Mouse (Mus musculus) bone marrow, adult 2 months (tissue): ENCODE data around the gene Krt7.

Source experiments
- CTCF ChIP-seq: fragments of 200-500 bp; IDR thresholded peaks from 2 replicates; pipeline ENCODE4 v1.5.1; 2011; ENCODE audit warnings: low read length, control low read depth; ENCODE audit not compliant: control insufficient read depth, insufficient read depth
- POLR2A ChIP-seq: fragments of 200-500 bp; IDR thresholded peaks from 2 replicates; pipeline ENCODE4 v1.6.1; 2011; ENCODE audit warnings: low read depth, mild to moderate bottlenecking, control low read depth, low read length, borderline replicate concordance; ENCODE audit not compliant: control insufficient read depth

GRCm38 (mm10) chr15:101368015-101368414 lies 42.8 kb upstream of the Krt7 start:
- no peak for TF ChIP-seq POLR2A
- no peak for TF ChIP-seq CTCF
